In genomic region chr12:101818246-101818607, GRCm38 (mm10) we compare ENCODE assay signal across 8 mouse cellular contexts. TPM values are rescaled to one million over a fixed set of nuclear protein-coding genes. Genes with fewer than 3 reads are reported as not detected.
A peak's percentile ranks its signal among the peaks of the same experiment; 100 is the strongest.
DNase-seq lines count a peak whose midpoint lies in the region; ATAC-seq lines count a peak whose summit lies in the region.

No protein-coding gene starts in this region.

- no peaks in the 10 kb centered on the region for H3K79me2 ChIP-seq in macrophage (ENCODE audit: inconsistent target)

- H3K4me2 ChIP-seq in heart, embryonic 15.5 days, result peak overlapping the region; percentile 94

- H3K9ac ChIP-seq in heart, embryonic 15.5 days, result peak overlapping the region; percentile 49; the same call in 1 of the 2 replicates

- H3K9me3 ChIP-seq in heart, embryonic 15.5 days (replicated peaks), result no peaks in the 10 kb centered on the region
- no peaks in the 10 kb centered on the region for H3K9me3 ChIP-seq in hindbrain, embryonic 10.5 days

- H3K27ac ChIP-seq in heart, embryonic 15.5 days, result peak overlapping the region; percentile 77
- H3K27ac ChIP-seq in hindbrain, embryonic 10.5 days, result no peak overlapping the region
- H3K27ac ChIP-seq in macrophage, result no peak overlapping the region

- 25% methylated on average over 11 of the region's 11 CpGs for WGBS in heart, embryonic 15.5 days
- WGBS in hindbrain, embryonic 10.5 days, result 35% methylated on average over 11 of the region's 11 CpGs
- 28% methylated on average over 11 of the region's 11 CpGs for WGBS in macrophage (ENCODE audit: missing documents)

- ATAC-seq in heart, embryonic 15.5 days (replicated peaks; ENCODE audit: insufficient number of reproducible peaks, insufficient read depth, low FRiP score, low read depth), result no peak

- no peaks in the 10 kb centered on the region for H3K27me3 ChIP-seq in heart, embryonic 15.5 days
- peaks cover 41% of the 10 kb centered on the region for H3K27me3 ChIP-seq in hindbrain, embryonic 10.5 days (ENCODE audit: insufficient read depth, poor library complexity, severe bottlenecking)

- DNase-seq in heart, adult 11 months, result no peak
- DNase-seq in brain, adult 2 months (ENCODE audit: low read depth, low spot score), result peak; percentile 16
- DNase-seq in hindbrain, embryonic 10.5 days (ENCODE audit: low spot score), result no peak
- no peak for DNase-seq in thymus, postnatal 4 days
- no peak for DNase-seq in retina, postnatal 1 day
- no peak for DNase-seq in cerebellum, postnatal 10 days

- peaks cover 14% of the 10 kb centered on the region for H3K4me1 ChIP-seq in heart, embryonic 15.5 days (replicated peaks)
- peaks cover 15% of the 10 kb centered on the region for H3K4me1 ChIP-seq in hindbrain, embryonic 10.5 days (replicated peaks)

- peak overlapping the region; percentile 58 for H3K4me3 ChIP-seq in heart, embryonic 15.5 days
- H3K4me3 ChIP-seq in hindbrain, embryonic 10.5 days, result peak overlapping the region; percentile 63
- peak overlapping the region; percentile 14; the same call in 1 of the 2 replicates for H3K4me3 ChIP-seq in macrophage (ENCODE audit: inconsistent target)

- no peaks in the 10 kb centered on the region for H3K36me3 ChIP-seq in heart, embryonic 15.5 days
- no peaks in the 10 kb centered on the region for H3K36me3 ChIP-seq in hindbrain, embryonic 10.5 days
- no peaks in the 10 kb centered on the region for H3K36me3 ChIP-seq in macrophage (ENCODE audit: inconsistent target)

RNA-seq across cellular contexts. Expression of gene Fbln5, which starts 0.6 kb away (rescaled TPM):
- 215 and 348 TPM in 2 replicates for polyA plus RNA-seq in heart, embryonic 15.5 days (2015; fragmentation: Nextera tagmentation; extraction: Ambion mirVana)
- polyA plus RNA-seq in hindbrain, embryonic 10.5 days (2016; fragmentation: Nextera tagmentation; extraction: Ambion mirVana), result 12.4 and 13.4 TPM in 2 replicates
- total RNA-seq in macrophage (2018; cell fraction: chromatin; rRNA removed), result 10 to 100 TPM in 1 of 26 experiments, 1 to 10 TPM in 6, under 1 TPM in 11, not detected in 8; 0.19 to 43.4 (median 0.70) TPM
- 1 to 10 TPM in 13 of 26 experiments, under 1 TPM in 13; 0.20 to 10.0 (median 2.4) TPM for total RNA-seq in macrophage (2018; cell fraction: cytosol; rRNA removed)
- total RNA-seq in macrophage (2018; cell fraction: nucleus; rRNA removed), result 1 to 10 TPM in 13 of 26 experiments, under 1 TPM in 12, not detected in 1; 0.17 to 7.8 (median 1.1) TPM
- 0.64 to 4.7 TPM (median 1.5 TPM) in 3 replicates for polyA plus RNA-seq in macrophage (2018)

Comparison
In these comparisons a context has a peak if more than half of its experiments do, and no peak if none do; other contexts are left out.
1. RNA of gene Fbln5, which starts 0.6 kb away (polyA plus RNA-seq): 215 to 348 TPM in heart, embryonic 15.5 days; 12.4 to 13.4 TPM in hindbrain, embryonic 10.5 days and 0.64 to 4.7 TPM in macrophage; every median in the first group is over 10 times any median in the second.
2. Peak in every context shown above with its lines, with median percentiles within 50 percentile points of each other: H3K4me3 ChIP-seq.